Mouse (Mus musculus): ENCODE results near the gene Epha2. TPM values are rescaled to one million over a fixed set of nuclear protein-coding genes. Genes with fewer than 3 reads are reported as not detected.

Epha2 gene
- polyA plus RNA-seq, 1 experiment: not detected

GRCm38 (mm10) chr4:141312513-141313131 lies 11.6 kb downstream of the Epha2 start:
- TF ChIP-seq CTCF (IDR thresholded peaks at IDR 0.05; ENCODE audit: insufficient read depth, low read depth, low read length): no peak
- no peak for TF ChIP-seq POLR2A (IDR thresholded peaks at IDR 0.05; ENCODE audit: insufficient read depth, low read depth, low read length)
- Histone ChIP-seq H3K27ac (ENCODE audit: insufficient read depth, low read depth, low read length) (no peak overlapping the region), H3K4me3 (ENCODE audit: insufficient read depth, low read depth, low read length) (no peak overlapping the region), H3K4me1 (ENCODE audit: control insufficient read depth, insufficient read depth, low read length) (peaks cover 25% of the 10 kb centered on the region)
- WGBS: 91% methylated on average over 17 of the region's 17 CpGs

- H3K4me1 ChIP-seq (ENCODE audit: control insufficient read depth, insufficient read depth, low read length): peaks cover 25% of the 10 kb centered on the region
- H3K27ac ChIP-seq (ENCODE audit: insufficient read depth, low read depth, low read length): no peak overlapping the region
- H3K4me3 ChIP-seq (ENCODE audit: insufficient read depth, low read depth, low read length): no peak overlapping the region
- TF ChIP-seq POLR2A (IDR thresholded peaks at IDR 0.05; ENCODE audit: insufficient read depth, low read depth, low read length) (no peak), CTCF (IDR thresholded peaks at IDR 0.05; ENCODE audit: insufficient read depth, low read depth, low read length) (no peak)
- 68% methylated on average over 8 of the region's 8 CpGs for WGBS
These were observed 12.4 kb downstream of the Epha2 start for GRCm38 (mm10) chr4:141313481-141313880.

DNA sequence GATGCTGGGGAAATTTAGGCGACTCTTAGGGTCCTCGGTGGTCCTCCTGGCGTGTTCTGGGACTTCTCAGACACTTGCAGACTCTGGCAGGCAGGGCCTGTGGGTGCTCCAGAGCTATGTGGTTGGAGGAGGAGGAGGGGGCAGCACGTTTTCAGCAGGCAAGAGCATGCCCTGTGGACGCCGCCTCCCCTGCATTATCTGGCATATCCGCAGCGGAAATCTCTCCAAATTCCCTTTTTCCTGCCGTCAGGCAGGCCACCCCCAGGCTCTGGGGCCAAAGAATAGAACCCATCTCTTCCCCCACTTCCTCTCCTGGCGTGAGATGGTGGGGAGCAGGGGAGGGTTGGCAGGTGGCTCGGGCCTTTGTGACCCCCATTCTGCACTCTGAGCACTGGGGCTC lies 12.9 kb downstream of the Epha2 start:
- H3K4me1 ChIP-seq (ENCODE audit: control insufficient read depth, insufficient read depth, low read length): peaks cover 25% of the 10 kb centered on the region
- no peak for TF ChIP-seq CTCF (IDR thresholded peaks at IDR 0.05; ENCODE audit: insufficient read depth, low read depth, low read length)
- no peak for TF ChIP-seq POLR2A (IDR thresholded peaks at IDR 0.05; ENCODE audit: insufficient read depth, low read depth, low read length)
- 63% methylated on average over 11 of the region's 11 CpGs for whole genome bisulfite sequencing

DNA sequence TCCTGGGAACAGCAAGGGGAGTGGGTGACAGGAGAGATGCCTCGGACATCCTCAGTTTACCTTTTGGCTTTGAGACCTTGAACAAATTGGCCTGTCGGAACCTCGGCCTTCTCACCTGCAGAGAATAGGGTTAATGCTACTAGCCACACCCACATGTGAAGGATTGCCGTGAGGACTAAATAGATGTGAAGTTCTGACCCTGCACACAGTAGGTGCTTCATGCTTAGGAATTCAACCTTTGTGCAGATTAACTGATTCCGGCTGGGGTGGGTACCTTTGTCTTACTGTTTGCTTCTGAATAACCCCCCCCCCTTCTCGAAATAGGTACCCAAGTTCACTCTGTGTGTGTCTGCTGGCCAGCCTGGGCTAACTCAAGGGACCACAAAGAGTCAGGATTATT lies 13.7 kb downstream of the Epha2 start:
- TF ChIP-seq CTCF (IDR thresholded peaks at IDR 0.05; ENCODE audit: insufficient read depth, low read depth, low read length) (no peak), POLR2A (IDR thresholded peaks at IDR 0.05; ENCODE audit: insufficient read depth, low read depth, low read length) (no peak)
- Histone ChIP-seq H3K4me1 (ENCODE audit: control insufficient read depth, insufficient read depth, low read length) (peaks cover 24% of the 10 kb centered on the region), H3K4me3 (ENCODE audit: insufficient read depth, low read depth, low read length) (no peak overlapping the region), H3K27ac (ENCODE audit: insufficient read depth, low read depth, low read length) (no peak overlapping the region)
- 93% methylated on average over 6 of the region's 6 CpGs for WGBS

More for the DNA sequence above, 12.9 kb downstream of the Epha2 start:
- H3K27ac ChIP-seq (ENCODE audit: insufficient read depth, low read depth, low read length): no peak overlapping the region
- H3K4me3 ChIP-seq (ENCODE audit: insufficient read depth, low read depth, low read length): no peak overlapping the region

- no peak for TF ChIP-seq CTCF (IDR thresholded peaks at IDR 0.05; ENCODE audit: insufficient read depth, low read depth, low read length)
- TF ChIP-seq POLR2A (IDR thresholded peaks at IDR 0.05; ENCODE audit: insufficient read depth, low read depth, low read length): no peak
- no peak overlapping the region for H3K4me3 ChIP-seq (ENCODE audit: insufficient read depth, low read depth, low read length)
- no peak overlapping the region for H3K27ac ChIP-seq (ENCODE audit: insufficient read depth, low read depth, low read length)
- H3K4me1 ChIP-seq (ENCODE audit: control insufficient read depth, insufficient read depth, low read length): peaks cover 13% of the 10 kb centered on the region
- 86% methylated on average over 7 of the region's 7 CpGs for whole genome bisulfite sequencing
These were observed 15.0 kb downstream of the Epha2 start for GRCm38 (mm10) chr4:141316023-141316422.

GRCm38 (mm10) chr4:141316498-141317180 lies 15.6 kb downstream of the Epha2 start:
- TF ChIP-seq POLR2A (IDR thresholded peaks at IDR 0.05; ENCODE audit: insufficient read depth, low read depth, low read length) (no peak), CTCF (IDR thresholded peaks at IDR 0.05; ENCODE audit: insufficient read depth, low read depth, low read length) (no peak)
- 83% methylated on average over 18 of the region's 18 CpGs for WGBS
- peaks cover 11% of the 10 kb centered on the region for H3K4me1 ChIP-seq (ENCODE audit: control insufficient read depth, insufficient read depth, low read length)
- no peak overlapping the region for H3K27ac ChIP-seq (ENCODE audit: insufficient read depth, low read depth, low read length)
- H3K4me3 ChIP-seq (ENCODE audit: insufficient read depth, low read depth, low read length): no peak overlapping the region

GRCm38 (mm10) chr4:141317914-141318313 lies 16.9 kb downstream of the Epha2 start:
- Histone ChIP-seq H3K4me3 (ENCODE audit: insufficient read depth, low read depth, low read length) (no peak overlapping the region), H3K4me1 (ENCODE audit: control insufficient read depth, insufficient read depth, low read length) (peaks cover 8% of the 10 kb centered on the region), H3K27ac (ENCODE audit: insufficient read depth, low read depth, low read length) (no peak overlapping the region)
- 88% methylated on average over 7 of the region's 7 CpGs for WGBS
- TF ChIP-seq CTCF (IDR thresholded peaks at IDR 0.05; ENCODE audit: insufficient read depth, low read depth, low read length): no peak
- TF ChIP-seq POLR2A (IDR thresholded peaks at IDR 0.05; ENCODE audit: insufficient read depth, low read depth, low read length): no peak

GRCm38 (mm10) chr4:141322526-141322925 lies 21.5 kb downstream of the Epha2 start:
- Histone ChIP-seq H3K4me3 (ENCODE audit: insufficient read depth, low read depth, low read length) (no peak overlapping the region), H3K4me1 (ENCODE audit: control insufficient read depth, insufficient read depth, low read length) (peaks cover 14% of the 10 kb centered on the region), H3K27ac (ENCODE audit: insufficient read depth, low read depth, low read length) (no peak overlapping the region)
- TF ChIP-seq CTCF (IDR thresholded peaks at IDR 0.05; ENCODE audit: insufficient read depth, low read depth, low read length): no peak
- no peak for TF ChIP-seq POLR2A (IDR thresholded peaks at IDR 0.05; ENCODE audit: insufficient read depth, low read depth, low read length)
- WGBS: 92% methylated on average over 11 of the region's 11 CpGs

GRCm38 (mm10) chr4:141324771-141325191 lies 23.7 kb downstream of the Epha2 start:
- 83% methylated on average over 6 of the region's 6 CpGs for WGBS
- Histone ChIP-seq H3K4me3 (ENCODE audit: insufficient read depth, low read depth, low read length) (no peak overlapping the region), H3K4me1 (ENCODE audit: control insufficient read depth, insufficient read depth, low read length) (peaks cover 18% of the 10 kb centered on the region), H3K27ac (ENCODE audit: insufficient read depth, low read depth, low read length) (no peak overlapping the region)
- no peak for TF ChIP-seq CTCF (IDR thresholded peaks at IDR 0.05; ENCODE audit: insufficient read depth, low read depth, low read length)
- TF ChIP-seq POLR2A (IDR thresholded peaks at IDR 0.05; ENCODE audit: insufficient read depth, low read depth, low read length): no peak
